Mouse (Mus musculus): ENCODE measurements at regions not wholly inside any gene's neighbourhood (a gene's known extent, or its start where the extent isn't known, plus 50 kb on each side); places are given as distances from the start of the nearest gene placed in this dataset.

DNA sequence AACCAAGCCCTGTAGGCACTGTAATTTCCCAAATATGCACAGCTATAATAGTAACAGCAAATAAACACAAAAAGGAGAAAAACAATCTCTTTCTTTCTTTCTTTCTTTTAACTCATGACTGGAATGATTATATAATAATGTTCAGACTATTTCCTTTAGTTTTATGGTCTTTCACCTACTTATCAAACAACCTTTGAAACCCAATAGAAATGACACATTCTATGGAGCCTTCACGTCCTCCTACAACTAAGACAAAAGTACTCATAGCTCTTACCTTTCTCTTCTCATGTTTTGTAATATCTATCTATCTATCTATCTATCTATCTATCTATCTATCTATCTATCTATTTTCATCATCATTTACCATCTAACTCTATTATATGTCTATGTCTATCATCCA, 739.5 kb downstream of the 4930447A16Rik start:
- Histone ChIP-seq H3K36me3 (ENCODE audit: control insufficient read depth, insufficient read depth, low read length) (no peaks in the 10 kb centered on the region), H3K4me3 (replicated peaks; ENCODE audit: low read depth, low read length) (no peak overlapping the region), H3K9ac (replicated peaks; ENCODE audit: low read length) (no peak overlapping the region), H3K27ac (replicated peaks; ENCODE audit: low read depth, low read length) (no peak overlapping the region), H3K9me3 (ENCODE audit: control insufficient read depth, low read length) (no peaks in the 10 kb centered on the region), H3K27me3 (ENCODE audit: control insufficient read depth, insufficient read depth, low read length) (no peaks in the 10 kb centered on the region), H3K4me1 (ENCODE audit: control insufficient read depth, insufficient read depth, low read length) (no peaks in the 10 kb centered on the region), H3K4me2 (ENCODE audit: low read length) (no peak overlapping the region)
- WGBS: 93% methylated on average over 1 of the region's 1 CpGs
- DNase-seq (no peak), ATAC-seq (ENCODE audit: low FRiP score, low TSS enrichment) (no peak)

DNA sequence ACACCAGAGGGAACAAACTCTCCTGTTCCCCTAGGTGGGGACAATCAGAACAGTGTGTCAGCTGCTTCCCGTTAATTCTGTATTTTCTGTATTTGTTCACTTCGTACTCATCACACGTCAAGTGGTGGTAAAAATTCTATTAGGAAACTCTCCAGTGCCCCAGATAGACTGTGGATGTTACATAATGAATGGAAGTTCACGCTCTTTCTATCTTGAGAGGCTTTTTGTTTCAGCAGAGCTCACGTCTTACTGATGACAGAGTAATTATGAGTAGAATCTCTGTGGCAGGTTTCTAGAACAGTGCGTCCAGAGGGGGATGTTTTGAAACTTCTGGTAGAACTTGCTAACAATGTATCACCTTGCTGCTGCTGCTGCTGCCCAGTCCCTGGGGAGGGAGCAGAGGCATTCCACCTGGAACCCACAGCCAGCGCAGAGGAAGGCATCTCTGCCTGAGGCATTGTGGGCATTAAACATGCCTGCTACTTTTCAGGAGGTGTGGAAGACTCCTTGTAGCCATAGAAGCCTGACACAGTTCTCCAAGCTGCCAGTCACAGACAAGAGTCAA, 740.6 kb downstream of the 4930447A16Rik start:
- Histone ChIP-seq H3K9me3 (ENCODE audit: control insufficient read depth, low read length) (no peaks in the 10 kb centered on the region), H3K9ac (replicated peaks; ENCODE audit: low read length) (no peak overlapping the region), H3K4me2 (ENCODE audit: low read length) (no peak overlapping the region), H3K36me3 (ENCODE audit: control insufficient read depth, insufficient read depth, low read length) (no peaks in the 10 kb centered on the region), H3K27me3 (ENCODE audit: control insufficient read depth, insufficient read depth, low read length) (no peaks in the 10 kb centered on the region), H3K27ac (replicated peaks; ENCODE audit: low read depth, low read length) (no peak overlapping the region), H3K4me1 (ENCODE audit: control insufficient read depth, insufficient read depth, low read length) (no peaks in the 10 kb centered on the region), H3K4me3 (replicated peaks; ENCODE audit: low read depth, low read length) (no peak overlapping the region)
- ATAC-seq (ENCODE audit: low FRiP score, low TSS enrichment): no peak
- DNase-seq: no peak
- 72% methylated on average over 7 of the region's 7 CpGs for WGBS

DNA sequence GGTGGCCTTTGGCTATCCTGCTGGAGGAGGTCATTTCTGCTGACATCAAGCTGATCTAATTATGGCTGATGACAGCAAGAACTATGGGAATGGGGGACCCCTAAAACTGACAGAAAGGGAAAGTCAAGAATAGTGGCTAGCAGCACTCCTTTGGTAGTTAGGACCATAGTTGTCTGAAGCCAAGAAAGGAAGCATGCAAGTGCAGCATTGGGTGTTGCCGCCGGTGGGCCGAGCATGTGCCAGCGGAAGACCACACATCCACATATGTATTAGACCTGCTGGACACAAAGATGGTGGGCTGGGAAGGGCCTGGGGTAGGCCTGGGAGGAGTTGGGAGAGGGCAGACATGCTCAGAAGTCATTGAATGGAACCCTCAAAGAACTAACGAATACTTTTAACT, 741.1 kb downstream of the 4930447A16Rik start:
- 98% methylated on average over 5 of the region's 5 CpGs for WGBS
- no peak overlapping the region for H3K4me2 ChIP-seq (ENCODE audit: low read length)
- no peak overlapping the region for H3K9ac ChIP-seq (replicated peaks; ENCODE audit: low read length)
- H3K4me1 ChIP-seq (ENCODE audit: control insufficient read depth, insufficient read depth, low read length): no peaks in the 10 kb centered on the region
- no peaks in the 10 kb centered on the region for H3K27me3 ChIP-seq (ENCODE audit: control insufficient read depth, insufficient read depth, low read length)
- H3K27ac ChIP-seq (replicated peaks; ENCODE audit: low read depth, low read length): no peak overlapping the region
- H3K4me3 ChIP-seq (replicated peaks; ENCODE audit: low read depth, low read length): no peak overlapping the region
- DNase-seq (no peak), ATAC-seq (ENCODE audit: low FRiP score, low TSS enrichment) (no peak)
- no peaks in the 10 kb centered on the region for H3K9me3 ChIP-seq (ENCODE audit: control insufficient read depth, low read length)
- H3K36me3 ChIP-seq (ENCODE audit: control insufficient read depth, insufficient read depth, low read length): no peaks in the 10 kb centered on the region

DNA sequence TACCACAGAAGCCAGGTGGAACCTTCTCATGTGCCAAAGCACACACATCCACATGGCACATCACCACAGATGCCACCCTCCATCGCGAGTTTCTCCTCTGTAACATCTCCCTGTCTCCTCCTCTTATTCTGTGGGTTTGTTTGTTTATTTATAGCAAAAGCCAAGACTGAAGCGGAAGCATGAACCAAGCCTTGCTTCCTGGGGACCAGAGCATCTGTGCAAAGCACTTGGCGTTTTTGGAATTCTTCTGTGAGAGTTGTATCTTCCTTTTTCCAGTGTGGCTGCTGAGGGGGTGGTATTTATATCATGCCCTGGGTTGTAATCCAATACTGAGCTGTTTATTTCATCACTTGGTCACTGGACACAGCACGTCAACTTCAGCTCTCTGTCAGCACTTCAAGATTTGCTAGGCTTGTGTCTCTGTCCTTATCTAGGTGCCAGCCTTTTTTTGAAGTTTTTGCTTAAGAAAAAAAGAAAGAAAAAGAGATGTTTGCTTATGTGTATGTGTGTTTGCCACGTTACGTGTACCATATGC, 742.3 kb downstream of the 4930447A16Rik start:
- Histone ChIP-seq H3K9ac (replicated peaks; ENCODE audit: low read length) (no peak overlapping the region), H3K4me3 (replicated peaks; ENCODE audit: low read depth, low read length) (no peak overlapping the region), H3K27ac (replicated peaks; ENCODE audit: low read depth, low read length) (no peak overlapping the region), H3K9me3 (ENCODE audit: control insufficient read depth, low read length) (no peaks in the 10 kb centered on the region), H3K4me2 (ENCODE audit: low read length) (no peak overlapping the region), H3K4me1 (ENCODE audit: control insufficient read depth, insufficient read depth, low read length) (no peaks in the 10 kb centered on the region), H3K36me3 (ENCODE audit: control insufficient read depth, insufficient read depth, low read length) (no peaks in the 10 kb centered on the region), H3K27me3 (ENCODE audit: control insufficient read depth, insufficient read depth, low read length) (no peaks in the 10 kb centered on the region)
- ATAC-seq (ENCODE audit: low FRiP score, low TSS enrichment) (no peak), DNase-seq (no peak)
- WGBS: 89% methylated on average over 7 of the region's 7 CpGs

DNA sequence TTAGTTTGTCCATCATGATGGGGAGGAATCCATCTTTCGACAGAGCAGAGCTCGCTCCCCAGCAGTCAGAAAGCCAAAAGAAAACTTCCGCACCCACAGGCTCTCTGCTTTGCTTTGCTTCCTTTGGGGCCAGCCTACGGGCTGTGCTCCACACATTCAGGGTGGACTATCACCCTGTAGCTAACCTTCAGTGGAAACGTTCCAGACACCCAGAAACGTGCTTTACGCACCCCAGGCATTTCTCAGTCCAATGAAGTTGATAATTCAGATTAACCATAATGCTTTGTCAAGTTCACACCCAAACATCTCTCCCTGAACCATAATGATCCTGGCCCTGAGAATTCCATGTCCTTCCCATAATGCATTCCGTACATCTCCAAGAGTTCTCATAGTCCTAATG, 743.8 kb downstream of the 4930447A16Rik start:
- Histone ChIP-seq H3K9me3 (ENCODE audit: control insufficient read depth, low read length) (no peaks in the 10 kb centered on the region), H3K4me2 (ENCODE audit: low read length) (no peak overlapping the region), H3K4me1 (ENCODE audit: control insufficient read depth, insufficient read depth, low read length) (no peaks in the 10 kb centered on the region), H3K27ac (replicated peaks; ENCODE audit: low read depth, low read length) (no peak overlapping the region), H3K9ac (replicated peaks; ENCODE audit: low read length) (no peak overlapping the region), H3K27me3 (ENCODE audit: control insufficient read depth, insufficient read depth, low read length) (no peaks in the 10 kb centered on the region), H3K36me3 (ENCODE audit: control insufficient read depth, insufficient read depth, low read length) (no peaks in the 10 kb centered on the region), H3K4me3 (replicated peaks; ENCODE audit: low read depth, low read length) (no peak overlapping the region)
- no peak for ATAC-seq (ENCODE audit: low FRiP score, low TSS enrichment)
- no peak for DNase-seq
- WGBS: 93% methylated on average over 8 of the region's 8 CpGs

Data from midbrain, embryonic 14.5 days (tissue).